Comparison of ENCODE assay signal across 10 mouse cellular contexts in genomic region chr2:165717182-165718176, GRCm38 (mm10).
DNase-seq lines count a peak whose midpoint lies in the region; ATAC-seq and TF ChIP-seq lines count a peak whose summit lies in the region.
"Had no signal": no experiment of that assay in that cellular context is flagged by ENCODE, and none has a peak within 500 bp of the region (broad histone marks: within the 10 kb centered on the region; RNA-seq: fewer than 3 reads in every experiment).

No protein-coding gene starts in this region.

- no peaks in the 10 kb centered on the region for H3K9me3 ChIP-seq in heart, embryonic 15.5 days (replicated peaks)
- H3K9me3 ChIP-seq in heart, embryonic 10.5 days = no peaks in the 10 kb centered on the region
- no peaks in the 10 kb centered on the region for H3K9me3 ChIP-seq in lung, embryonic 15.5 days
- H3K9me3 ChIP-seq in lung, postnatal 0 days (ENCODE audit: low read length) = no peaks in the 10 kb centered on the region
- no peaks in the 10 kb centered on the region for H3K9me3 ChIP-seq in stomach, postnatal 0 days (ENCODE audit: control insufficient read depth, low read length)
- H3K9me3 ChIP-seq: limb, embryonic 10.5 days had no signal

- H3K4me1 ChIP-seq in heart, embryonic 15.5 days (replicated peaks) = no peaks in the 10 kb centered on the region
- no peaks in the 10 kb centered on the region for H3K4me1 ChIP-seq in heart, embryonic 10.5 days
- no peaks in the 10 kb centered on the region for H3K4me1 ChIP-seq in lung, embryonic 15.5 days
- H3K4me1 ChIP-seq in lung, postnatal 0 days (ENCODE audit: insufficient read depth, low read depth, low read length) = no peaks in the 10 kb centered on the region
- no peaks in the 10 kb centered on the region for H3K4me1 ChIP-seq in stomach, postnatal 0 days (replicated peaks; ENCODE audit: control insufficient read depth, insufficient read depth)
- H3K4me1 ChIP-seq: limb, embryonic 10.5 days had no signal

- H3K36me3 ChIP-seq in heart, embryonic 15.5 days = no peaks in the 10 kb centered on the region
- no peaks in the 10 kb centered on the region for H3K36me3 ChIP-seq in heart, embryonic 10.5 days
- no peaks in the 10 kb centered on the region for H3K36me3 ChIP-seq in lung, embryonic 15.5 days
- H3K36me3 ChIP-seq in lung, postnatal 0 days (ENCODE audit: insufficient read depth, low read length) = no peaks in the 10 kb centered on the region
- H3K36me3 ChIP-seq in stomach, postnatal 0 days (ENCODE audit: control insufficient read depth, insufficient read depth, low read length) = no peaks in the 10 kb centered on the region
- H3K36me3 ChIP-seq: limb, embryonic 10.5 days had no signal

- no peak overlapping the region for H3K27ac ChIP-seq in heart, embryonic 15.5 days
- no peak overlapping the region for H3K27ac ChIP-seq in heart, embryonic 10.5 days
- no peak overlapping the region for H3K27ac ChIP-seq in lung, embryonic 15.5 days
- H3K27ac ChIP-seq in lung, postnatal 0 days (ENCODE audit: low read length) = no peak overlapping the region
- no peak overlapping the region for H3K27ac ChIP-seq in stomach, postnatal 0 days (replicated peaks)
- H3K27ac ChIP-seq: hindbrain, embryonic 14.5 days; limb, embryonic 10.5 days had no signal

- TF ChIP-seq EP300 in lung, postnatal 0 days (IDR thresholded peaks at IDR 0.05) = no peak
- TF ChIP-seq EP300 in stomach, postnatal 0 days (optimal IDR thresholded peaks at IDR 0.05) = no peak

- H3K27me3 ChIP-seq in heart, embryonic 15.5 days = 0 out of 2 replicates have a peak, but pooled peaks cover 5% of the 10 kb centered on the region
- peaks cover 9% of the 10 kb centered on the region; the same call in 1 of the 2 replicates for H3K27me3 ChIP-seq in heart, embryonic 10.5 days (ENCODE audit: insufficient read depth, poor library complexity, severe bottlenecking)
- no peaks in the 10 kb centered on the region for H3K27me3 ChIP-seq in lung, embryonic 15.5 days
- no peaks in the 10 kb centered on the region for H3K27me3 ChIP-seq in lung, postnatal 0 days (replicated peaks; ENCODE audit: insufficient read depth, low read length)
- H3K27me3 ChIP-seq in stomach, postnatal 0 days (ENCODE audit: control insufficient read depth, insufficient read depth, low read length) = no peaks in the 10 kb centered on the region

- H3K9ac ChIP-seq in heart, embryonic 15.5 days = no peak overlapping the region
- no peak overlapping the region for H3K9ac ChIP-seq in lung, embryonic 15.5 days
- H3K9ac ChIP-seq in lung, postnatal 0 days (replicated peaks; ENCODE audit: low read depth) = no peak overlapping the region
- H3K9ac ChIP-seq in stomach, postnatal 0 days (ENCODE audit: low read length) = no peak overlapping the region
- H3K9ac ChIP-seq: hindbrain, embryonic 14.5 days had no signal

- 0 out of 2 replicates have a peak, but pooled peaks have one; percentile 31 for ATAC-seq in heart, embryonic 15.5 days (replicated peaks; ENCODE audit: insufficient number of reproducible peaks, insufficient read depth, low FRiP score, low read depth)
- peak; percentile 35; the same call in 1 of the 2 replicates for ATAC-seq in lung, embryonic 15.5 days (ENCODE audit: borderline replicate concordance, extremely low read depth, low FRiP score, low TSS enrichment)
- ATAC-seq in lung, postnatal 0 days = no peak
- 0 out of 2 replicates have a peak, but pooled peaks have one; percentile 5 for ATAC-seq in stomach, postnatal 0 days (ENCODE audit: low FRiP score, low TSS enrichment)

- no peak for TF ChIP-seq CTCF in lung, postnatal 0 days (IDR thresholded peaks at IDR 0.05)
- no peak for TF ChIP-seq CTCF in stomach, postnatal 0 days (IDR thresholded peaks at IDR 0.05; ENCODE audit: low read depth)

- 65% methylated on average over 23 of the region's 23 CpGs for WGBS in heart, embryonic 15.5 days
- 65% methylated on average over 23 of the region's 23 CpGs for WGBS in heart, embryonic 10.5 days
- 60% methylated on average over 23 of the region's 23 CpGs for WGBS in lung, embryonic 15.5 days
- WGBS in lung, postnatal 0 days = 61% methylated on average over 23 of the region's 23 CpGs
- WGBS in stomach, postnatal 0 days = 62% methylated on average over 22 of the region's 23 CpGs

- H3K4me2 ChIP-seq in heart, embryonic 15.5 days = no peak overlapping the region
- no peak overlapping the region for H3K4me2 ChIP-seq in lung, embryonic 15.5 days
- no peak overlapping the region for H3K4me2 ChIP-seq in lung, postnatal 0 days (replicated peaks; ENCODE audit: low read depth, low read length)
- H3K4me2 ChIP-seq in stomach, postnatal 0 days (replicated peaks; ENCODE audit: low read depth) = no peak overlapping the region
- H3K4me2 ChIP-seq: hindbrain, embryonic 14.5 days had no signal

- H3K4me3 ChIP-seq in heart, embryonic 15.5 days = no peak overlapping the region
- H3K4me3 ChIP-seq in heart, embryonic 10.5 days = no peak overlapping the region
- no peak overlapping the region for H3K4me3 ChIP-seq in lung, embryonic 15.5 days
- no peak overlapping the region for H3K4me3 ChIP-seq in lung, postnatal 0 days (ENCODE audit: low read depth, low read length)
- no peak overlapping the region for H3K4me3 ChIP-seq in stomach, postnatal 0 days (ENCODE audit: low read depth, low read length)
- H3K4me3 ChIP-seq: limb, embryonic 10.5 days had no signal

- no peak for DNase-seq in heart, embryonic 10.5 days (ENCODE audit: low spot score)
- DNase-seq in lung, postnatal 0 days (ENCODE audit: low spot score) = no peak
- DNase-seq in R1 (ENCODE audit: low read depth, low spot score) = peak; percentile 87
- DNase-seq in stomach, postnatal 0 days (ENCODE audit: low spot score) = no peak
- DNase-seq in thymus, adult 18-20 months = no peak
- DNase-seq: cerebellum, adult 9-11 months had no signal
